Mouse (Mus musculus): ENCODE results near the gene Ralbp1. TPM values are rescaled to one million over a fixed set of nuclear protein-coding genes. Genes with fewer than 3 reads are reported as not detected.

The Ralbp1 gene
- polyA plus RNA-seq, 1 experiment from 2014 or later, result 35.4 TPM

- Histone ChIP-seq H3K4me3 (ENCODE audit: low read depth, low read length) (no peak overlapping the region), H3K4me2 (ENCODE audit: low read depth, low read length, severe bottlenecking) (no peak overlapping the region), H3K36me3 (ENCODE audit: control insufficient read depth, insufficient read depth, low read length) (peaks cover 10% of the 10 kb centered on the region; the same call in 1 of the 2 replicates), H3K27ac (ENCODE audit: low read depth, low read length) (no peak overlapping the region), H3K27me3 (ENCODE audit: control insufficient read depth, insufficient read depth, low read length) (no peaks in the 10 kb centered on the region), H3K4me1 (replicated peaks; ENCODE audit: control insufficient read depth, insufficient read depth, low read length) (peaks cover 3% of the 10 kb centered on the region), H3K9ac (ENCODE audit: low read length) (no peak overlapping the region), H3K9me3 (ENCODE audit: control insufficient read depth, low read length) (no peaks in the 10 kb centered on the region)
- no peak for DNase-seq (ENCODE audit: low spot score)
- no peak for ATAC-seq (replicated peaks; ENCODE audit: low FRiP score)
- WGBS, result 92% methylated on average over 5 of the region's 5 CpGs
Measured at GRCm38 (mm10) chr17:65822423-65822822, 63.2 kb downstream of the Ralbp1 start.

DNA sequence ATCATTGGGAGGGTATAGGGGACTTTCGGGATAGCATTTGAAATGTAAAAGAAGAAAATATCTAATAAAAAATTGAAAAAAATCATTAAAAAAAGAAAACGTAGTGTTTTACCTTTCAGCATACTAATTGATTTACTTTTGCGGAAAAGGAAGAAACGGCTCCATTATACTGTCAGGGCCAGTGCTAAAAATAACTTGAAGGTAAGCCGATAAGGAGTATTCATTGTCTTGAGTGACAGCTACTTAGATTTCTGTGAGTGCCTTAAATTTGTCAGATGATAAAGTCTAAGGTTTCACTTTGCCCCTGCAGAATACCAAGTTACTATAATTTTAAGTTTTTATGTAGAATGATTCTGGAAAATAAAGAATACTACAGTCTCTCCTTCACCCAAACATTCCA lies 65.4 kb downstream of the Ralbp1 start:
- no peak overlapping the region for H3K4me2 ChIP-seq (ENCODE audit: low read depth, low read length, severe bottlenecking)
- peaks cover 22% of the 10 kb centered on the region; the same call in 1 of the 2 replicates for H3K36me3 ChIP-seq (ENCODE audit: control insufficient read depth, insufficient read depth, low read length)
- no peak overlapping the region for H3K27ac ChIP-seq (ENCODE audit: low read depth, low read length)
- H3K9ac ChIP-seq (ENCODE audit: low read length), result no peak overlapping the region
- DNase-seq (ENCODE audit: low spot score) (no peak), ATAC-seq (replicated peaks; ENCODE audit: low FRiP score) (no peak)
- H3K27me3 ChIP-seq (ENCODE audit: control insufficient read depth, insufficient read depth, low read length), result no peaks in the 10 kb centered on the region
- H3K4me1 ChIP-seq (replicated peaks; ENCODE audit: control insufficient read depth, insufficient read depth, low read length), result no peaks in the 10 kb centered on the region
- no peaks in the 10 kb centered on the region for H3K9me3 ChIP-seq (ENCODE audit: control insufficient read depth, low read length)
- no peak overlapping the region for H3K4me3 ChIP-seq (ENCODE audit: low read depth, low read length)
- 90% methylated on average over 5 of the region's 5 CpGs for WGBS

DNA sequence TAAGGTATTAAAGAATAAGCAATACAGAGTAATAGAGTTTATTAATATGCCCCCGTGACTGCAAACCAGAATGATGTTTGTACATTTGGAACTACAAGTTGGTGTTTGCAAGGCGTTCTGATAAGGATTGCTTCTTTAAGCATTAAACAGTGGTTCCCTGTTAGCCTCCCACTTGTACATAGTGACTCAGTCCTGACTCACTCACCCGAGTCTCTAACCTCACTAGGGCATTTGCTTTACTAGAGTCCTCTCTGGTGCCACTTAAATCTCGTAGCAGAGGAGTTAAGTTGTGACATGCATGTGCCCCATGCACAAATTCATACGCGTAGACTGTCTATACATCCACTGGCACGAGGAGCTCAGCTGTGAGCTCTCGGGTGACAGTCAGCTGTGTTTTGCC lies 71.8 kb downstream of the Ralbp1 start:
- WGBS, result 93% methylated on average over 8 of the region's 8 CpGs

DNA sequence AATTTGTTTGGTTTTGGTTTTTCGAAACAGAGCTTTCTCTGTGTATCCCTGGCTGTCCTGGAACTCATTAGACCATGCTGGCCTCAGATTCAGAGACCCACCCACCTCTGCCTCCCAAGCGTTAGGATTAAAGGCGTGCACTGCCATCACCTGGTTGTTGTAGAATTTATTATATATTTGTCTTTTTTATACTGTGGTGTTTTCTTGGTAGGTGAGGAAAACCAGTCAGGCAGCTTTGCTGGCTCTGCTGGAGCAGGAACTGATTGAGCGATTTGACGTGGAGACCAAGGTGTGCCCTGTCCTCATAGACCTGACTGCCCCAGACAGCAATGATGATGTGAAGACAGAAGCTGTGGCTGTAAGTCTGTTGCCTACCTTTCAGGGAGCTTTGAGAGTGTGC lies 74.6 kb downstream of the Ralbp1 start:
- H3K27me3 ChIP-seq (ENCODE audit: control insufficient read depth, insufficient read depth, low read length), result no peaks in the 10 kb centered on the region
- H3K4me2 ChIP-seq (ENCODE audit: low read depth, low read length, severe bottlenecking), result no peak overlapping the region
- no peaks in the 10 kb centered on the region for H3K9me3 ChIP-seq (ENCODE audit: control insufficient read depth, low read length)
- H3K9ac ChIP-seq (ENCODE audit: low read length), result no peak overlapping the region
- ATAC-seq (replicated peaks; ENCODE audit: low FRiP score) (no peak), DNase-seq (ENCODE audit: low spot score) (no peak)
- no peaks in the 10 kb centered on the region for H3K4me1 ChIP-seq (replicated peaks; ENCODE audit: control insufficient read depth, insufficient read depth, low read length)
- WGBS, result 93% methylated on average over 5 of the region's 5 CpGs
- peaks cover 17% of the 10 kb centered on the region for H3K36me3 ChIP-seq (ENCODE audit: control insufficient read depth, insufficient read depth, low read length)
- no peak overlapping the region for H3K4me3 ChIP-seq (ENCODE audit: low read depth, low read length)
- H3K27ac ChIP-seq (ENCODE audit: low read depth, low read length), result no peak overlapping the region

More for the DNA sequence above, 71.8 kb downstream of the Ralbp1 start:
- no peak overlapping the region for H3K4me2 ChIP-seq (ENCODE audit: low read depth, low read length, severe bottlenecking)
- H3K27ac ChIP-seq (ENCODE audit: low read depth, low read length), result no peak overlapping the region
- H3K36me3 ChIP-seq (ENCODE audit: control insufficient read depth, insufficient read depth, low read length), result peaks cover 31% of the 10 kb centered on the region
- no peak for DNase-seq (ENCODE audit: low spot score)
- no peaks in the 10 kb centered on the region for H3K4me1 ChIP-seq (replicated peaks; ENCODE audit: control insufficient read depth, insufficient read depth, low read length)
- H3K9ac ChIP-seq (ENCODE audit: low read length), result no peak overlapping the region
- H3K27me3 ChIP-seq (ENCODE audit: control insufficient read depth, insufficient read depth, low read length), result no peaks in the 10 kb centered on the region
- H3K4me3 ChIP-seq (ENCODE audit: low read depth, low read length), result no peak overlapping the region
- H3K9me3 ChIP-seq (ENCODE audit: control insufficient read depth, low read length), result no peaks in the 10 kb centered on the region
- ATAC-seq (replicated peaks; ENCODE audit: low FRiP score), result no peak

DNA sequence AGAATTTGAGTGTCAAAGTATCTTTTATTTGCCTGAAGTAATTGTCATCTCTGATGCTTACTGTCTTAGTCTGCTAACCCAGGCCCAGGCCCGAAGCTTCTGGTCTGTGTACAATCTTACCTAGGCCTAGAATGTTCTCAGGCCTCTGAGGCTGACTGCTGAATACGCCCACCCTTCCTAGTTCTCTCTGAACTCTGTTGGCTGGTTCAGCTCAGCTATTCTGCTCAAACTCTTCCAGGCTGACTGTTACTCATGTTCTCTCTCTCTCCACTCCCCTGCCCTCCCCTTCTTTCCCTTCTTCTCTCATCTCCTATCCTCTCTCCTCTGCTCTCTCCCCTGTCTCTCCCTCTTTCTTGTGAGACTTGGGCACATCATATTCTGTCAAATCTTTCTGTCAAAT lies 79.2 kb downstream of the Ralbp1 start:
- no peak for DNase-seq (ENCODE audit: low spot score)
- Histone ChIP-seq H3K4me1 (replicated peaks; ENCODE audit: control insufficient read depth, insufficient read depth, low read length) (no peaks in the 10 kb centered on the region), H3K4me2 (ENCODE audit: low read depth, low read length, severe bottlenecking) (no peak overlapping the region), H3K27ac (ENCODE audit: low read depth, low read length) (no peak overlapping the region), H3K36me3 (ENCODE audit: control insufficient read depth, insufficient read depth, low read length) (peaks cover 2% of the 10 kb centered on the region; the same call in 1 of the 2 replicates), H3K4me3 (ENCODE audit: low read depth, low read length) (no peak overlapping the region), H3K9ac (ENCODE audit: low read length) (no peak overlapping the region), H3K27me3 (ENCODE audit: control insufficient read depth, insufficient read depth, low read length) (no peaks in the 10 kb centered on the region), H3K9me3 (ENCODE audit: control insufficient read depth, low read length) (no peaks in the 10 kb centered on the region)
- no peak for ATAC-seq (replicated peaks; ENCODE audit: low FRiP score)
- WGBS, result 90% methylated on average over 2 of the region's 2 CpGs

DNA sequence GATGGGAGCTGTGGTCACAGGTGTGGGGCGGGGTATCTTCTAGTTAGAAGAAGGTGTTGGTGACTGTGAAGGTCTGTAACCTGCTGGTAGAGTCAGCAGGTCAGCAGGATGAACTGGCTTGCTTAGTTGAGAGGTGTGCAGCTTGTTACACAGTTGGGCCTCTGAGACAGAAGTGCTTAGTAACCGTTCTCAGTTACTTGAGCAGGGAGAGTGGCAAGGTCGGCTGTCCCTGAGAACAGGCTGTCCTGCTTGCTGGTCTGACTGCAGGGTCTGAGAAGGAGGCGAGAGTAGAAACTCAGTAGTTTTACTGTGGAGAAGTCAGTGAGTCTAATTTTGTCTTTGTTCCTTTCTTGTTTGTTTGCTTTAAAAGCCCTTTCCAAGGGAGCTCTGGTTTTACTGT lies 79.6 kb downstream of the Ralbp1 start:
- Histone ChIP-seq H3K36me3 (ENCODE audit: control insufficient read depth, insufficient read depth, low read length) (no peaks in the 10 kb centered on the region; the same call in 1 of the 2 replicates), H3K27ac (ENCODE audit: low read depth, low read length) (no peak overlapping the region), H3K9me3 (ENCODE audit: control insufficient read depth, low read length) (no peaks in the 10 kb centered on the region), H3K9ac (ENCODE audit: low read length) (no peak overlapping the region), H3K27me3 (ENCODE audit: control insufficient read depth, insufficient read depth, low read length) (no peaks in the 10 kb centered on the region), H3K4me3 (ENCODE audit: low read depth, low read length) (no peak overlapping the region), H3K4me1 (replicated peaks; ENCODE audit: control insufficient read depth, insufficient read depth, low read length) (no peaks in the 10 kb centered on the region), H3K4me2 (ENCODE audit: low read depth, low read length, severe bottlenecking) (no peak overlapping the region)
- 88% methylated on average over 4 of the region's 4 CpGs for WGBS
- ATAC-seq (replicated peaks; ENCODE audit: low FRiP score) (no peak), DNase-seq (ENCODE audit: low spot score) (no peak)

GRCm38 (mm10) chr17:65802026-65802425 lies 83.6 kb downstream of the Ralbp1 start:
- H3K9ac ChIP-seq (ENCODE audit: low read length), result no peak overlapping the region
- DNase-seq (ENCODE audit: low spot score) (no peak), ATAC-seq (replicated peaks; ENCODE audit: low FRiP score) (no peak)
- no peaks in the 10 kb centered on the region for H3K36me3 ChIP-seq (ENCODE audit: control insufficient read depth, insufficient read depth, low read length)
- WGBS, result 86% methylated on average over 4 of the region's 4 CpGs
- H3K27me3 ChIP-seq (ENCODE audit: control insufficient read depth, insufficient read depth, low read length), result no peaks in the 10 kb centered on the region
- H3K4me2 ChIP-seq (ENCODE audit: low read depth, low read length, severe bottlenecking), result no peak overlapping the region
- no peaks in the 10 kb centered on the region for H3K9me3 ChIP-seq (ENCODE audit: control insufficient read depth, low read length)
- H3K4me3 ChIP-seq (ENCODE audit: low read depth, low read length), result no peak overlapping the region
- H3K4me1 ChIP-seq (replicated peaks; ENCODE audit: control insufficient read depth, insufficient read depth, low read length), result no peaks in the 10 kb centered on the region
- H3K27ac ChIP-seq (ENCODE audit: low read depth, low read length), result no peak overlapping the region

- Histone ChIP-seq H3K4me3 (ENCODE audit: low read depth, low read length) (no peak overlapping the region), H3K9me3 (ENCODE audit: control insufficient read depth, low read length) (no peaks in the 10 kb centered on the region), H3K4me2 (ENCODE audit: low read depth, low read length, severe bottlenecking) (no peak overlapping the region), H3K27me3 (ENCODE audit: control insufficient read depth, insufficient read depth, low read length) (no peaks in the 10 kb centered on the region), H3K27ac (ENCODE audit: low read depth, low read length) (no peak overlapping the region), H3K9ac (ENCODE audit: low read length) (no peak overlapping the region), H3K36me3 (ENCODE audit: control insufficient read depth, insufficient read depth, low read length) (no peaks in the 10 kb centered on the region), H3K4me1 (replicated peaks; ENCODE audit: control insufficient read depth, insufficient read depth, low read length) (no peaks in the 10 kb centered on the region)
- WGBS, result 96% methylated on average over 6 of the region's 6 CpGs
- no peak for ATAC-seq (replicated peaks; ENCODE audit: low FRiP score)
- no peak for DNase-seq (ENCODE audit: low spot score)
Measured at GRCm38 (mm10) chr17:65800451-65800850, 85.1 kb downstream of the Ralbp1 start.

DNA sequence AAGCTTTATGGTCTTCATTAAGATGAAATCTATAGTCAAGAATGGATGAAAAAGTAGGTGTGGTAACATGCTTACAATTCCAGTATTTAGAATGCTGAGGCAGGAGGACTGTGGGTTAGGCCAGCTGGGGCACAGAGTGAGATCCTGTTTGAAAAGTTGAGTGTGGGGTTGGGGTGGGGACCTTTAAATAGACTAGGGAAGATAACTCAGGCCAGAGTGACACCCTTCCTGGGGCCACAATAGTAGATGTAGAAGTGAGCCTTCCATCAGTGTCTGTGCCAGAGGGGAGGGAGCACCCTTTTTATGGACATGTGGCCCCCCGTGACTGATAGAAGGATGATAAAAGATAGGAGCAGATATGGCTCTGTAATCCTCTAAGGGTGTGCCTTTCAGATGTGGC lies 86.2 kb downstream of the Ralbp1 start:
- 94% methylated on average over 1 of the region's 1 CpGs for WGBS
- ATAC-seq (replicated peaks; ENCODE audit: low FRiP score), result no peak
- no peak overlapping the region for H3K4me3 ChIP-seq (ENCODE audit: low read depth, low read length)
- no peak for DNase-seq (ENCODE audit: low spot score)
- H3K27ac ChIP-seq (ENCODE audit: low read depth, low read length), result no peak overlapping the region
- H3K36me3 ChIP-seq (ENCODE audit: control insufficient read depth, insufficient read depth, low read length), result no peaks in the 10 kb centered on the region
- no peaks in the 10 kb centered on the region for H3K27me3 ChIP-seq (ENCODE audit: control insufficient read depth, insufficient read depth, low read length)
- no peak overlapping the region for H3K9ac ChIP-seq (ENCODE audit: low read length)
- no peaks in the 10 kb centered on the region for H3K9me3 ChIP-seq (ENCODE audit: control insufficient read depth, low read length)
- no peak overlapping the region for H3K4me2 ChIP-seq (ENCODE audit: low read depth, low read length, severe bottlenecking)
- H3K4me1 ChIP-seq (replicated peaks; ENCODE audit: control insufficient read depth, insufficient read depth, low read length), result no peaks in the 10 kb centered on the region

Measured in forebrain, embryonic 11.5 days (tissue).